Mouse (Mus musculus) gastrocnemius, postnatal 36 days (tissue): ENCODE results near the gene Tpst2. TPM values are rescaled to one million over a fixed set of nuclear protein-coding genes. Genes with fewer than 3 reads are reported as not detected.
"Not testable (repeated sequence)": the region's sequence is repeated elsewhere in the genome, so short reads cannot be mapped to it uniquely, and the experiment has no call there.

Experiments used
- DNase-seq, 2 experiments: peaks; one replicate each; pipeline ENCODE4 v3.0.0; 2022
- intact Hi-C: fragments of 180-260 bp; cut with DNase I; formaldehyde crosslinking; loops from one replicate; pipeline ENCODE4 v1.15.1; 2025
- total RNA-seq, 2 experiments: library from RNA; stranded (reverse); gene quantifications; 2 replicates each; pipeline ENCODE4 v1.2.3; 2021

The Tpst2 gene
- total RNA-seq, 2 experiments from 2014 or later, result 14.4 to 17.0 TPM

DNA sequence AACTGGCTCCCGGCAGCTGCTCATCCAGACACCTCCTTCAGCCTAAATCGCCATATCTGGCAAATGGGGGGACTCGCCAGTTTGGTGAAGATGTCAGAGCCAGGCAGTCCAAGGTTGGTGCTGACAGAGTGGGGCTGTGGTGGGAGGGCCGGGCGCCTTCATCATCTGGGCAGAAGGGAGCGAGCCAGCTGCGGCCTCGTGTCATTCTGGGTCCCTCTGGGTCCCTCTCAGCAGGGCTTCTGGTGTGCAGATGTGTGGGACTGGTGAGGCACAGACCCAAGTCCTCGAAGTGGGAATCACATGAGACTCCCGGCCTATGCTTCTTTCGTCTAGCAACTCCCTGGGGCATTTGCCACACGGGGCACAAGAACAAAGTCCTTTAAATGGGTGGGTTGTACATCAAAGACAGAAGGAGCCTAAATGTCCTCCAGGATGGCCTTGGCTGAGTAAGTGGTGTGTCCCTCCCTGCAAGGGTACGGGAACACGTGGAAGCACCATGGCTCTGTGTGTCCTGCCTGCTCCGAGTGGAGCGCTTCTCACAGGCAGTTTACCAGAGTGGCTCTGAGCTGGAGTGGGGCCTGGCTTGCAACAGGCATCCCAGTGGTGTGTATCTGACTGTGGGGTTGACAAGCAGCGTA lies 16.0 kb downstream of the Tpst2 start:
- DNase-seq, result no peak
- intact Hi-C loops, result no loop called here

DNA sequence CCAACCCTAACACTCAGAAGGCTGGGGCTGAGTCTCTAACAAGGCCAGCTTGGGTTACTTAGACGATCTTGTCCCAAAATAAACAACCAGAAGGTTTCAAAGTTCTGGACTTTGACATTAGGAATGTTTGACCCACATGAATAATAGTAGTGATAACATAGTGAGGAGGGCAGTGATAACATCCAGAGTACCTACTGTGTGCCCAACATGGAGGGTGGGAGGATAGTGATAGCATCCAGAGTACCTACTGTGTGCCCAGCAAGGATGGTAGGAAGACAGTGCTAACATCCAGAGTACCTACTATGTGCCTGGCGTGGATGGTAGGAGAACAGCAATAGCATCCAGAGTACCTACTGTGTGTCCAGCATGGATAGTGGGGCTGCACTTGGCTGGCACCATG lies 17.3 kb downstream of the Tpst2 start:
- intact Hi-C loops, result no loop called here

DNA sequence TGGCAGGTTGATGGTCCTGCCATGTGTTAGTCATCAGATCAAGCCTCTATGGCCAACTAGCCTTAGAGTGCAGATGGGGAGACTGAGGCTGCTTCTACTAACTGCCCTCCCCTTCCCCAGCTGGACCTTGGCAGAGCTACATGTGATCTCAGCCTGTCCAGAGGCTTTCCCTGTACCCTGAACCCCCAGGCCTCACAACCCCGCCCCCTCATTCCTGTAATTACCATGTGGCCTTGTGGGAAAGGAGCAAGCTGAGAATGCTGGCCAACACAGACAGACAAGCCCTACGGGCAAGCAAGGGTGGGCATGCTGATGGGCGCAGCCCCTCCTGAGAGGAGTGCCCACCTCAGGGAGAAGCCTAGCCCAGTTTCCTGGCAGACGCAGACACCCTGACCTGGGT lies 18.2 kb downstream of the Tpst2 start:
- intact Hi-C loops, result no loop called here
- DNase-seq, result no peak

More for the DNA sequence above, 17.3 kb downstream of the Tpst2 start:
- DNase-seq, result no peak

- DNase-seq, result no peak
- intact Hi-C loops, result no loop called here
These were observed 18.7 kb downstream of the Tpst2 start for GRCm38 (mm10) chr5:112295162-112295561.

DNA sequence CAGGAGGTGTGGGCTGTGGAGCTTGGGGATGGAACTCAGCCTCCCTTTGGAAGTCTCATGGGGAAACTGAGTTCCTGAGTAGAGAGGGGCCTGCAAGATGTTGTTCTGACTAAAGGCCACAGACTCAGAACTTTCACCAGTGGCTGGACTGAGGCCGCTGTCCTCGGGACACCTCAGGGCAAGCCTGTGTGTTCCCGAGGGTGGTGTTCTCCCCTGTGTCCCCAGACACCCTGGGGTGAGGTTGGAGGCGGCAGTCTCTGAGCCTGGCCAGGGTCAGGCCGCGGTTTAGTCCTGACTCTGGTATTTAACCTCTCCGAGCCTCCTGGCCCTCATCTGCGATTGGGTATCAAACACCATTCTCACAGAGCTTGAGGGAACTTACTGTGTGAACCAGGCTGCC lies 19.1 kb downstream of the Tpst2 start:
- DNase-seq, result no peak
- intact Hi-C loops, result no loop called here

GRCm38 (mm10) chr5:112296404-112297181 lies 20.1 kb downstream of the Tpst2 start:
- intact Hi-C loops, result no loop called here
- no peak for DNase-seq

- intact Hi-C loops, result no loop called here
These were observed 20.8 kb downstream of the Tpst2 start for GRCm38 (mm10) chr5:112297257-112297656.

GRCm38 (mm10) chr5:112298226-112298988 lies 21.9 kb downstream of the Tpst2 start:
- intact Hi-C loops, result no loop called here
- no peak for DNase-seq

More at GRCm38 (mm10) chr5:112297257-112297656, 20.8 kb downstream of the Tpst2 start:
- no peak for DNase-seq

GRCm38 (mm10) chr5:112299399-112299798 lies 22.9 kb downstream of the Tpst2 start:
- intact Hi-C loops, result no loop called here
- no peak for DNase-seq

DNA sequence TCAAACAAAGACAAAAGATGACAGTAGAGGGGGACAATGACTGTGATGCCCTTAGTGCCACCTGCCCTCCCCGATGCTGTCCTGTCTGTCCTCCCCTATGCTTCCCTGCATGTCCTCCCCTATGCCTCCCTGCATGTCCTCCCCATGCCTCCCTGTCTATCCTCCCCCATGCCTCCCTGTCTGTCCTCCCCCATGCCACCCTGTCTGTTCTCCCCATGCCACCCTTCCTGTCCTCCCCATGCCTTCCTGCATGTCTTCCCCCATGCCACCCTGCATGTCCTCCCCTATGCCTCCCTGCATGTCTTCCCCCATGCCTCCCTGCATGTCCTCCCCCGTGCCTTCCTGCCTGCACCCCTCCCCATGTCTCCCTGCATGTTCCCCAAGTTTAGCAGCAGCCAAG lies 23.6 kb downstream of the Tpst2 start:
- no peak for DNase-seq
- intact Hi-C loops, result no loop called here

GRCm38 (mm10) chr5:112300721-112301308 lies 24.3 kb downstream of the Tpst2 start:
- no peak for DNase-seq
- intact Hi-C loops, result no loop called here

DNA sequence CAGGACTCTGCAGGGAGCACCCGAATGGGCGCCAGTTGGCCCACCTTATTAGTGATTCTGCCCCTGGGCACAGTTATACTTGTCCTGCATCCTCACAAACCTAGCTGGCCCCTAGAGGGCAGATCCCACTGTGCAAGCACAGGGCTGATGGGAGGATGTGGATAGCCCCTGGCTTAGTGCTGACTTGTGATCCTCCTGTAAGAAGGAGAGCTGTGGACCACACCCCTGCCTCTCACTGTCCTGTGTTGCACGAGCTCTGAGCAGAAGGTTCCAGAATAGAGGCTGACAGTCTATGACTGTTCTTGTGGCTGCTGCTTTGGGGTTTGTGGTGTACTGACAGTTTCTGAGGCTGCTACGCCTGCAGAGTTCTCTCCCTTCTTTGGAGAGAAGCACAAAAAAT lies 25.2 kb downstream of the Tpst2 start:
- intact Hi-C loops, result no loop called here

GRCm38 (mm10) chr5:112302310-112302709 lies 25.8 kb downstream of the Tpst2 start:
- intact Hi-C loops, result no loop called here
- no peak for DNase-seq

More for the DNA sequence above, 25.2 kb downstream of the Tpst2 start:
- DNase-seq, result no peak

DNA sequence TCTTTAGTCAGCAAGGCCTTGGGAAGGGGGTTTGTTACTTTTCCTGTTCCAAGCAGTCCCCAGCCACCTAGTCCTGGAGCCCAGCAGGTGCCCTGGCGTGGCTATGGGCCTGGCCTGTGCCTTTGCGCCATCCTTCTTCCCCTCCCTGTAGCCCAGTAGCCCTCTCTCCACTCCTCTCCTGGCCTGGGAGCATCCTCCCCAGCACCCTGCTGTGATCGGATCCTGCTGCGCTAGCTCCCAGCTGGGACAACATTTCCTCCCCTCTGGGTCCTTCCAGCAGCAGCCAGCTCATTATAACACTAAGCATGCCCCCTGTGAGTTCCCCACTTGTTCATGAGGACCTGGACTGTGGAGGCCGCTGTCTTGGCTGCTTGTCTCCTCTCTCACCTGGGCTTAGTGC lies 29.4 kb downstream of the Tpst2 start:
- DNase-seq, result no peak
- intact Hi-C loops, result no loop called here

GRCm38 (mm10) chr5:112313222-112313885 lies 36.9 kb downstream of the Tpst2 start:
- no peak for DNase-seq
- intact Hi-C loops, result no loop called here

DNA sequence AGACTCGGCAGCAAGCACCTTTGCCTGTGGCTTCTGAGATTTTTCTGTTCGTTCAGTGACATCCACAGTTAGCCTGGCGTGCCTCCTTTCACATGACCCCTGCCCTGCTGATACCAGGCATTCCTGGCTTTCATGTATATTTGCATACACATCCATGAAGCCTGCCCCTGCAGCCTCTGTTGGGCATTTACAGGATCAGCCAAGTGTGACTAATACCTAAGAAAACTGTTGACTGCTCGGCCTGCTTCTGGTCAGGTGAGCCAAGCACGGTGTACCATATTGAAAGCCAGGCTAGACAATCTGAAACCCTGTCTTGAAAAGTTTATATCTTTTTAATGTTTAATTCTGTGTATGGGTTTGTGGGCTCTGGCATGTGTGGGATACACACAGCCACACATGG lies 40.0 kb downstream of the Tpst2 start:
- no peak for DNase-seq
- intact Hi-C loops, result no loop called here

DNA sequence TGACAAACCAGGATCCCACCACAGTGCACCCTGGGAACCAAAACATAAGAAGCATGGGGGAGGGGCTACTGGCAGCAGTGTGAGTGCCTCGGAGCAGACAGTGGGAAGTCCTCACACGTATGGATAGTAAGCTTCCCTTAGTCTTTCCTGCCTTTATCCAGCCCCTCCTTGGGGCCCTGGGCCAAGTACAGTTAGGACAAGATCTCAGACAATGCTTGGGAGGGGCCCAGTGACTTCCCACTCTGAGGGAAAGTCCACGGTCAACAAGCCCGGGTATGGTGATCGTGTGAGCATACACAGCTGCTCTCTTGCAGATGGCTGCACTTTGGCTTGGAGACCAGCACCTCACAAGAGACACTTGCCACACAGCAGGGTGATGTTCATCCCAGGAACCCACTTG lies 40.8 kb downstream of the Tpst2 start:
- no peak for DNase-seq

GRCm38 (mm10) chr5:112319343-112319742 lies 42.9 kb downstream of the Tpst2 start:
- DNase-seq, intact Hi-C loops: not testable (repeated sequence)

More for the DNA sequence above, 40.8 kb downstream of the Tpst2 start:
- intact Hi-C loops, result no loop called here

GRCm38 (mm10) chr5:112320379-112320778 lies 43.9 kb downstream of the Tpst2 start:
- intact Hi-C loops, result no loop called here
- no peak for DNase-seq

- intact Hi-C loops, result no loop called here
These were observed 44.4 kb downstream of the Tpst2 start for GRCm38 (mm10) chr5:112320936-112321335.

More at GRCm38 (mm10) chr5:112320936-112321335, 44.4 kb downstream of the Tpst2 start:
- DNase-seq, result no peak
